Mouse (Mus musculus): ENCODE data around the gene Pgghg.
A peak's percentile ranks its signal among the peaks of the same experiment; 100 is the strongest.
"Not testable (repeated sequence)": the region's sequence is repeated elsewhere in the genome, so short reads cannot be mapped to it uniquely, and the experiment has no call there.

Gene Pgghg

DNA sequence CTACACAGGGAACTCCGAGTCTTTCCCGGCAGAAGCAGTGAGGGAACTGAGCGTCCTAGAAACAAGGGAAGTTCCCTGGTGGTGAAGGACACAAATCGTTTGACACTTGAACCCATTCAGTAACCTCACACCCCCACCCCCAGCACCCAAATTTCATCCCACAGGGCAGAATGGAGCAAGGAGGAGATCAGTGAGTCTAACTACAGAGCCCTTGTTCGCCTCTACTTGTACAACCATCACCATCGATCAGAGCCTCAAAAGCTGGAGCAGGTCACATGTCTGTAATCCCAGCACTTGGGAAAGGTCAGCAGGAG is 15.3 kb downstream of the Pgghg start:
- no peak for DNase-seq

DNA sequence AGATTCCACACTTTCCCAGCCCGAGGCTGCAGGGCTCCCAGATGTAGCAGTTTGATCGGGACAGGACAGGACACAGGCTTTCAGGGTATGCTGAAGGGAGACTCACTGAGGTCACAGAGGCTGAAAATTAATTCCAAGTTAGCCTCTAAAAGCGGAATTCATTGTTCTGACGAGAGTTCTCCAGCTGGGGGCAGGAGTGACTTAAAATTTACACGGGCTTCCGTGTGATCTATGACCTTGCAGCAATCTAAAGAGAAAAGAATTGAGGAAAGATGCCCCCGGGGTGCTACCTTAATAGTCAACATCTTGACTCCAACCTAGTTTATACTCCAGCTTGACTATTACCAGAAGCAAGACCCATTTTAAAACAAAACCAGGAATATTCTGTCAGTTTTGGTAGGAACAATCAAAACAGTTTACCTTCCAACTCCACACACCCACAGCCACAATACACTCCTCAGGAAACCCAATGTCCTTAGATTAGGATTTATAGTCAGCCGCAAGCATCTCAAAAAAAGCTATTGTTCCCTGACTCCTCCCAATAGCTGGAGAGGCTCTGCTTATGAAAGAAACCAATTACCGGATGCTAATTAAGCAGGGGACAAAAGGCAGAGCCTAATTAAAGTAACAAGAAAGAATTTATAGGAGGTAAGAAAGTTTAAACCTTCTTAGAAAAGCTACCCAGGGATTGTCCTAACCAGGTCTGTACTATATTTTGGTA is 18.1 kb downstream of the Pgghg start:
- peak; percentile 34 for DNase-seq

DNA sequence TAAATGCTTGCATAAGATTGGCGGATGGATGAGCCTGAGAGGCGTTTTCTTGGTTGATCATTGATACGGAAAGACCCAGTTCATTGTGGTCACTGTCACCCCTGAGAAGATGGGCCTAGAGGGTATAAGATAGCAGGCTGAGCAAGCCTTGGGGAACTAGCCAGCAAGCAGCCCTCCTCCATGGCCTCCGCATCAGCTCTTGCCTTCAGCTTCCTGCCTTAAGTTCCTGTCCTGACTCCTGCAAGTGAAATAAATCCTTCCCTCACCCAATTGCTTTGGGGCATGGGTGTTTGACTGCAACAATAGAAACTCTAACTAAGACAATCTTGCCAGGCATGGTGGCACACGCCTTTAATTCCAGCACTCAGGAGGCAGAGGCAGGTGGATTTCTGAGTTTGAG is 18.8 kb downstream of the Pgghg start:
- DNase-seq, result no peak

DNA sequence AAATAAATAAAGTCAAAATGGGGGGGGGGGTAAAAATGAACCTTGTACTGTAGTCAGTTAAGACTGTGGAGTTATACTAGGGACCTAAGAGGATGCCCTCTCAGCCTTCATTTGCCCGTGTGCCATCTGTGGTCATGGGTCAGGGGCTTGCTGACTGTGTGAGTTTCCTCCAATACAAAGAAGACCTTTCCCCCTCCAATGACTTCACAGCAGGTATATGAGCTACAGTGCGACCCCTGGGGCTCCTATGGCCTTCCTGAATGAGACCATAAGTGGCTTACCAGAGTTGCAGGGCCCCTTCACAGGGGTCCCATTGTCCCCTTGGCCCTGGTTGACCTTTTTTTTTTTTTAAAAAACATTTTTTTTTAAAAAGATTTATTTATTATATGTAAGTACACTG is 20.2 kb downstream of the Pgghg start:
- no peak for DNase-seq

DNA sequence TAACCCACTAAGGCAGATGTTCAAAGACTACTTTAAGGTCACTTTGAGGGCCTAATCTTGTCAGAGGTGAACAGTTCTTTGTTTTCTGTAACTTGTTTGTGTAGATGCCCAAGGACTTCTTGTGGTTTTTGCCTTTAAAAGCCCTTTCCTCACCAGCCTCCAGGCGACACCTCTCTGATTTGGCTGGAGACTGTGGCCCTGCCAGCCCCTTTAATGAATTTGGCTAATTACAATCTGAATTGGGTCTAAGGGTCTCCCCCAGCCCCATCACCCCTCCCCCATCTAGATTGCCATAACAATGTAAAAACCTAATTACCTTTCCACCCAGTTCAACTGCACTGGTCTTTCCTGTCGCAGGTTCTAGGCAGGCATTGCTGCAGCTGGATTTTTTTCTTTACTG is 21.5 kb downstream of the Pgghg start:
- no peak for DNase-seq

DNA sequence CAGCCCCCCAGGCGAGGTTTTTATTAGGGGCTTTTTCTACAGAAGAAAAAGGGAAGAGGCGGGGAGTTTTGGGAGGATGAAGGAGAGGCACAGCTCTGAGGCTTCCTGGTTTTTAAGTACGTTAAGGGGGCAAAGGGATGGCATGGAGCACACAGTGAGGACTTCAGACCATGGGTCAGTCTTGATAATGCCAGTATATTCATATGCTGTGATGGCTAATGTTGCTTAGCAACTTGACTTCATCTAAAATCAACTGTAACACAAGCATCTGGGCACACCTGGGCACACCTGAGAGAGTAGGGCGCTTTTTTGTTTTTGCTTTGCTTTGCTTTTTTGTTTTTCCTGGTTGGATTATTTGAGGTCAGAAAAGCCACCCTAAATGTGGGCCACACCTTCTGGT is 25.7 kb downstream of the Pgghg start, which contains the start of gene Ifitm1:
Ifitm1 (plus strand) TSS at position 301 of the 400 bp plus-strand sequence.
- DNase-seq, result no peak

DNA sequence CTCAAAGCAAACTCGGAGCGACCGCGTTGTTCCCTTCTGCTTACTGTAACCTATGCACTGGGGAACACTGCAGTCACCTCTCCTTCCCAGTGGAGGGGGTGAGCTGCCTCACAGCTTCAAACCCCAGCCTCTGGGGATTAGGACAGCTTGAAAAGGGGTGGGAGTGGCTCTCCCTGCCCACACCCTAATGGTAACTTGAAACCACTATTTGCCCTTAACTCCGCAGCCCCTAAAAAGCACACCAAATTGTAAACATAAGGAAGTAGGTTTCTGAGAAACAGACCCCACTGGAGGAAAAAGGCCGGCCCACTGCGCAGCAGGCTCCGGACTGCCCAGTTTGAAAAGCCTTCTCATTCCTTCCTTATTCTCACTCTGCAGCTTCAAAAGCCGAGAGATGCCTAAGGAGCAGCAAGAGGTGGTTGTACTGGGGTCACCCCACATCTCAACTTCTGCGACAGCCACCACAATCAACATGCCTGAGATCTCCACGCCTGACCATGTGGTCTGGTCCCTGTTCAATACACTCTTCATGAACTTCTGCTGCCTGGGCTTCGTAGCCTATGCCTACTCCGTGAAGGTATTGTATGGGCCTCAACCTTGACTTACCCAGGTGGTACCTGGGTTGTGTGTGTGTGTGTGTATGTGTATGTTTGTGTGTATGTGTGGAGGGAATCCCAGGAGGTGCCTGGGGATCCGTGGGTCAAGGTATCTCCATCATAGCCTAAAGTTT is 26.8 kb downstream of the Pgghg start:
- DNase-seq, result no peak

DNA sequence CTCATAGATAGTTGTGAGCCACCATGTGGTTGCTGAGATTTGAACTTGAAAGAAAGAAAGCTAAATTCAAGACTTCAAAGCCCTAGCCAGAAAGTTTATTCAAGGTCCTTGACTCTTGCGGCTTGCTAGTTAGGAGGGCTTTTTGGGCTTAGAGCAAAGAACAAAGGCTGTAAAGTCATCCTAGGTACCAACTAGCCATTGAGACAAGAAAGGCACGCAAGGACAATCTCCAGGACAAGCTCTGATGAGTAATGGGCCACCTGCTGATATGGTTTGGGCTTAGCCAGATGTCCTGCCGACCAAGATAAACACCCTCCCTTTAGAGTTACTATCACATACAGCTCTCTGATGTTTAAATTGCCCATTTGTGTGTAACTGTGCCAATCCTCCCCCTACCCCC is 27.5 kb downstream of the Pgghg start:
- DNase-seq, result not testable (repeated sequence)

DNA sequence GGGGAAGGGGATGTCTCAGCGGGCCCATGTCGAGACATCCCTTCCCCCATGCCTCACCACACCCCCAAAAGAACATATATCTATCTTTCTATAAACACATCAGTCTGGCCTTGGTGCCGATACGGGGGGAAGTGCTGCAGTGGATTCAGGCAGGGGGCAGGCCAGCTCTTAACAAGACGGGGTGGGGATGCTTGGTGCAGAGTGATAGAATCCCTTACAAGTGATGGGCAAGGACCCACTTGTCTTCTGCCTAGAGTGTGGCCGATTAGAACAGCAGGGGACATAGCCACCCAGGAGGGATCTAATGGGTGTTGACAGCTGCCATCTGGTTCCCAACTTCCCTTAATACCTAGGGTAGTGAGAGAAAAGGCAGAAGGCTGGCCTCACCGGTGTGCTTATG is 29.7 kb downstream of the Pgghg start:
- no peak for DNase-seq

DNA sequence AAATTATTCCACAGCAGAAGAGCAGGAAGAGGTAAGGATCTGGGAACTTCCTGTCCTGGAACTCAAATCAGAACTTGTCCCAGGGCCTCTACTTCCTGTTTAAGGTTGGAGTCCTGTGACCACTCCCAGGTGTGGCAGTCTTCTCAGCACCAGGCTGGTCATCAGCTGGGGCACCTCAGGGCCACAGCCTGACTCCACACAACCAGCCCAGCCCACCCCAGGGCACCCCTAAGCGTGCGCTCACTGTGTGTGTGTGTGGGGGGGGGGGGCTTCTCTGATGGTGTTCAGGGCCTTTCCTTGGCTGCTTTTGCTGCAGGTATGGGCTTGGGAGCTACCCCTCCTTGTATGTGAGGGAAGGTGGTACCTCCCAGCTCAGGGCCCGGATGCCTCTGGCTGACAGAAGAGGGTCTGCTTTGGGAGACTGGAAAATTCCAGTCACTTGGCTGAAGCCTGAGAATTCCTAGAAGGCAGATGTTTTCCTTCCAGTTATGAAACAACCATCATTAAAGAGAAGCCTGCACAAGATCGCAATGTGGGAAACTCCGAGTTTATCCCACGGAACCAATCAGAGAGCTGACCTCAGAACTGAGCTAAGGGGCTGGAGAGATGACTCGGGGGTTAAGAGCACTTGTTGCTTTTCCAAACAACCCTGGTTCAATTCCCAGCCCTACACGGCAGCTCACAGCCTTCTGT is 30.4 kb downstream of the Pgghg start:
- DNase-seq, result no peak

DNA sequence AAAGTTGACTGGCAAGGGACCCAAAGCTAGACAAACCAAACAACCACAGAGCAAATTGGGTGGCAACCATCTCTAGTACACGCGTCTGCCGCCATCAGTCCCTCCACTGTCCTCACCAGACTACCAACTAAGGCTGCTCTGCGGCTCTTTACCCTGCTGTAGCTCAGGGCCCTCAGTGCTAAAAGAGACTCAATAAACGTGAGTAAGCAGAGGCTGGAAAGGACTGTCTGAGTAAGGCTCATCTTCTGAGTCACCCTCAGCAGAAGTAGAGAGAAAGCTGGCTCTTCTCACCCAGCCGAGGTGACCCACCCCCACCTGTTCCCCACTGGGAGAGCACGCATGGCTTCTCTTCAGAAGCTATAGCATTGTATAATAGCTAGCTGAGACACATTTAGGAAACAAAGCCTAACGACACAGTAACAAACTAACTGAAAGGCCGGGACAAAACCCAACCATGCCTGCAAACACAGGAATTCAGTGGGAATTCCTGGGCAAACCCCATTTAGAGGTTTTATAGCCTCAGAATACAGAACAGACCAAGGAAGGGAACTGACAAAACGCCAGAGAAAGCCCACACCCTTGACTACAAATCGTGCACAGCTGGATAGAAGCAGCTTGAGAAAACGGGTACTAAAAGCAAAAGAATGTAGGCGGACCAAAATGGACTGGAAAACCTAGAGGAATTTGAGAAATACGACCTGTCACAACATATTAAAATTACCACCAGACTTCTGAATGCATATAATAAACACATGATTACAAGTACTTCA is 32.4 kb downstream of the Pgghg start:
- no peak for DNase-seq

DNA sequence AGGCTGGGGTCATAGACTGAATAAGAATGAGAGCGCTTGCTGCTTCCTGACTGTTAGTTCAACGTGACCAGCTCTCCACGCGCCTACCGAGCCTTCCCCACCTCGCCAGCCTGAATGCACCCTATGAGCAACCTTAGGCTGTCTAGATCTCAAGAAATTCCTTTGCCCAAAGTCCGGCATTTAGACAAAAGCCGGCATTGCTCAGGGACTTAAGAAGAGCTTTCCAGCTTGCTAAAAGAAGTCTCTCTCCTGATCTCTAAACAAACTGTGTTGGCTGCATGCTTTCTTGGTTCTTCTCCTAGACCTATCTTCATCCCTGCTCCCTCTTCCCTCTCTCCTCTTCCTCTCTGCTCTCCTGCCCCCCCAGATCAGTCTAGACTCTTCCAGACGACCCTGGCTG is 33.7 kb downstream of the Pgghg start:
- no peak for DNase-seq

DNA sequence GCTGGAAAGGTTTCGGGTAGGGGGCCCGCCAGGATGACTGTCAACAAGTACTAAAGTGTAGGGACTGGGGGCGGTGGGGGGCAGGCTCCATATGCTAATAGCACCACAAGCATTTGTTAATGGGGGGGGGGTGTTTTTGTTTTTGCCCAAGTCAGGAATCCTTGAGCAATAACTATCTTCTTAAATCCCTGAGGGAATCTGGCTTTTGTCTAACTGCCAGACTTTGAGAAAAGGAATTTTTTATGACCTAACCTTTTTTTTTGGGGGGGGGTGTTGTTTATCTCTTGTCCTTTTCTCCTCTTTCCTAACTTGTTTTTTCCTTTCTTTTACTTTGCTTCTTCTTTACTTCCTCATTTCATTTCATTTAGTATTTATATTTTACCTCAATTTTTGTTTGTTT is 34.3 kb downstream of the Pgghg start:
- DNase-seq, result no peak

DNA sequence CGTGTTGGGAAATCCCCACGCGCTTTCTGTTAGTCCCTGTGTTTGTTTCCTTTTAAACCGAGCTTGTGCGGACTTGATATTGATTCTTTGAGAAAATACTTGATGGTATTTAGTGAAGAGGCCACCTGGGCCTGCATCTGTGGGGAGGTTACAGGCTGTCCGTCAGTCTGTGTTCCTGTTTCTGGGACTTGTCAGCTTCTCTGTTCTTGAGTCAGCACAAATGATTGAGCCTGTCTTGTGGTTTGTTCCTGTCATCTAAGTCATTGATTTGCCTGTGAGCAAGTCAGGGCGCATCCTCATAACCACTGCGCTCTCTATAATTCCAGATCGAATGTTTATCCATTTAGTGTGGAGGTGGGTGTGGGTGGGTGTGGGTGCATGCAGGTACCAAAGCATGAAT is 35.5 kb downstream of the Pgghg start:
- not testable (repeated sequence) for DNase-seq

DNA sequence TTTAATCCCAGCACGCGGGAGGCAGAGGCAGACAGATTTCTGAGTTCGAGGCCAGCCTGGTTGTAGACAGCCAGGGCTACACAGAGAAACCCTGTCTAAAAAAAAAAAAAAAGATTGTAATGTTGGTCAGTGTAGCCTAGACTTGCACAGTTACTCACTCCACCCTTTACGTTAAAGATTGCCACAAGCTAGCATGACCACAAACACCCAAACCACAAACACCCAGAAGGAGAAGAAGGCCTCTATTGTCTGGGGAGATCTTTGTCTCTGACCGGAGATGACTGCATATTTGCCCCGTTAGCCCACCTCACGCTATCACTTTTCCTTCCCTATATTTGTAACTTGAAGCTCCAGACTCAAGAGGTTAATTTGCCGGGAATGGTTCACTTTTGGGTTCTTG is 40.5 kb downstream of the Pgghg start:
- DNase-seq, result no peak

DNA sequence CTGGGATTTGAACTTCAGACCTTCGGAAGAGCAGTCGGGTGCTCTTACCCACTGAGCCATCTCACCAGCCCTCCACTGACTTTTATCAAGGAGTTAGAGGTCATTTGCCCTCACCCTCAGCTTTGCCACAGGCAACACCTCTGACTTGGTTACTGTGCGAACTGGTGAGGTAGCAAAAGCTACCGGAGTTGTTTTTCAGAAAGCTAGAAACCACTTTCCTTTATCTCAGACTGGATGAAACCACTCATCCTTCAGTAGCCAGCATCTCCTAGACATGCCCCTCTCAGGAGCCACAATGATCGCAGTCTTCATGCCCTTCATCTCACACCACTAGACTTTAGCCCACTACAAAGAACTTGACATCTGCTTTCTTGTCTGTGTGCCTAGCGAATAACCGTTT is 41.8 kb downstream of the Pgghg start:
- no peak for DNase-seq

DNA sequence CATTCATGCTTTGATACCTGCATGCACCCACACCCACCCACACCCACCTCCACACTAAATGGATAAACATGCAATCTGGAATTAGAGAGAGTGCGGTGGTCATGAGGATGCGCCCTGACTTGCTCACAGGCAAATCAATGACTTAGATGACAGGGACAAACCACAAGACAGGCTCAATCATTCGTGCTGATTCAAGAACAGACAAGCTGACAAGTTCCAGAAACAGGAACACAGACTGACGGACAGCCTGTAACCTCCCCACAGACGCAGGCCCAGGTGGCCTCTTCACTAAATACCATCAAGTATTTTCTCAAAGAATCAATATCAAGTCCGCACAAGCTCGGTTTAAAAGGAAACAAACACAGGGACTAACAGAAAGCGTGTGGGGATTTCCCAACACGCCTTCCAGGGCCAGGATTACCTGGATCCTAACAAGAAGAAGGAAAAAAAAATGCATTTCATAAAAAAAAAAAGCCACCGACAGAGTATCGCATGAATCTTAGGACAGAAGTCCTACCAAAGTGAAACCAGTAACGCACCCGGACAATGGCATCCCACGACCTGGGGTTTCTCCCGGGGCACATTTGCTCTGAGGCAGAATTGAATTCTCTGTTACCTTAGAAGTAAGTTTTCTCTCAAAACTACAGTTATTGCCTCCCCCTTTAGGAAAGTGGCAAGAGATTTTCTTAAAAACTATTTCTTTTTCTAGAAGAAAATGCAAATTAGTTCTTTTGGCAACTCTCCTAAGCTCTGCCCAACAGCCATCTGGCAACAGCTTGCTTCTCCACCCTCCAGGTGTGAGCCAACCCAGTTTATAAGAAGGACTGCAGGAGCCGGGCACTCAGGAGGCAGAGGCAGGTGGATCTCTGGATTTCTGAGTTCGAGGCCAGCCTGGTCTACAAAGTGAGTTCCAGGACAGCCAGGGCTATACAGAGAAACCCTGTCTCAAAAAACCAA is 46.3 kb downstream of the Pgghg start:
- no peak for DNase-seq

DNA sequence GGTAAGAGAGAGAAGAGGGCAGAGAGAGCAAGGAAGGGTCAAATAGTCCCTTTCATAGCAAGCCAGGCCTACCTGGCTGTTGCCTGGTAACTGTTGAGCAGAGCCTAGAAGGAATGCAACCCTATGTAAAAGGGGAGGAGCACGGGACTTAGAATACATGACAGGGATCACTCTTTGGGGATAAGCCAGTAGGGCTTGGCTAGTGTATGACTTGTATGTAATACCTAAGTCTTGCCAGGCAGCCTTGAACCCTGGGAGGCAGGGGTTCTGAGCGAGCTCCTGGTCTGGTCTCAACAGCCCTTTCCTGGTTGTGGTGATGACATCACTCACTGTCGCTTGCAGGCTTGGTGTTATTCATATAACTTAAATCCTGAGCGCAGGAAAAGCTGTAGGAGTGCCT is 47.8 kb downstream of the Pgghg start:
- DNase-seq, result no peak

DNA sequence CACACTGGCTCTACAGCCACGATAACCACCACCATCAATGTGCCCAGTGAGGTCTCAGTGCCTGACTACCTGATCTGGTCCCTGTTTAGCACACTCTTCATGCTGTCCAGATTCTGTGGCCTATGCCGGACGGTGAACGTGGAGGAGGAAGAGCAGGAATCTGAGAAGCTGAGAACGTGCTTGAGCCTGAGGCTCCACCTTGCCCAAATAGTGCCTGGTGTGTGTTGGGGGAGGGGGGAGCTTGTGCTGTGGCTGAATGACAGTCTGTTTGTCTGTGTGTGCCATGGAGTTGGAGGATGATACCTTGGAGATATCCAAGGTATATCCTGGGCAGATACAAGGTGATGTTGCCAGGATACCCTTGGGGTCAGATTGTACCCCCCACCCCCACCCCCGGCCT is 49.0 kb downstream of the Pgghg start:
- DNase-seq, result no peak

DNA sequence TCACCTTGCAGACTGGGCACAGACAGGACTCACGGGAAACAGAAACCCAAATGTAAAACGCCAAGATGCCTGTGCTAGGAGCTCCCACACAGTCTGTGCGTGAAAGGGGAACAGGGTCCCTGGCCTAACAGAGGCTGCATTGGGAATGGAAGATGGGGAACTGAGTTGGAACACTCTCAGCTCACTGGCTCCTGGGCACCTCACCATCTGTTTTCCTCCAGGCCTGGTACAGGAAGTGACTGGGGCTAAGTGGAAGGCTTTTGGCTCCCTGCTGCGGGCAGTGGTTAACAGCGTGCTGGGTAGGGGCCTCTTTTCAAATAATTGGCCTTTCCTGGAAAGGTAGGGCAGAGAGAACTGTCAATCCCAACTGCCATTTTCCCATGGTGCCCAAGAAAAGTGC is 49.4 kb downstream of the Pgghg start:
- no peak for DNase-seq

DNA sequence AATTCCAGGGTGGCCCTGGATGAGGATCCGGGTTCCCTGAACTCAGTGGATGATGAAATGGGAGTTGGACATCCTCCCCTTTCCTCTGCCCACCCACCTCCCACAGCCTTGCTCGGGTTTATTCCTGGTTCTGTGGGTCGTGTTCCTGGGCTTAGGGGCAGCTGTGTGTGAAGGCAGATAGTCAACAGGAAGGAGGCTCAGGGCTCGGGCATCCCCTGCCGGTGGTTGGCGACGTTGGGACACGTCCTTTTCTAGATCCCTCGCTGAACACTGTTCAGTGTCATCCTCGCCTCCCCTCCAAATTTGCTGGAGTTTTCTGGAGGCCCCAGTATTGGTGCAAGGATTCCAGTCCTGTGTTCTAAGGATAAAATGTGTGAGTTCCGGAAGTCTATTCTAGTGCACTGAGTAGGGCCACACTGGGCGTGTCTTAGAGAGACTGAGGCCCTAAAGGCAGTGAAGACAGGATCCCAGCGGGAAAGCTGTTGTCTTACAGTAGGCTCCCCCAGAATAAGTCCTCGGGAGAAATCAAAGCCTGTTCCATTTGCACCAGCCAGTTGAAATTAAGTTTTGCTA is 50.0 kb downstream of the Pgghg start:
- no peak for DNase-seq
